Mouse (Mus musculus): Measurements from ENCODE around the gene Gm2042.
"Not testable (repeated sequence)": the region's sequence is repeated elsewhere in the genome, so short reads cannot be mapped to it uniquely, and the experiment has no call there.

Gm2042 gene

DNA sequence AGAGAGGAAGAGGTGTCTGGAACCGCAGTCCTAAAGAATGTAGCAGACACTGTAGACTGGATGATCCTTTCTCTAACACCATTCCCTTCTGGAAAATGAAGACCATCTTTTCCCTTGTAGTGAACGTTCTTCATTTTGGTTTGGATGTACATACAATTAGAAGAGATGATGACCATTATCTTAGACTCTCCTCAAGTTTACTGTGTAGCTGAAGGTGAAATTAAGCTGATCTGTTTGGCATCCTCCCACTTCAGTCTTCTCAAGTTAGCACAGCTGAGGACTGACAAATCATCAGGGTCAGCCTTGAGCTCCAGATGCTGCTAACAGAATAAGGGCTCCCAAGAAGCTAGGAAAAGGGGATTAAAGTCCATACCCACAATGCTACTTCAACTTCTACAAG is at the start of gene Gm2042:
Gene Gm2042, plus strand, starts transcription at position 301 of the 400 bp plus-strand sequence.
- DNase-seq, result not testable (repeated sequence)

- DNase-seq, result not testable (repeated sequence)
Measured at GRCm38 (mm10) chr12:87919721-87920120, 34.2 kb upstream of the Gm2042 start, which contains the start of gene Gm2035. Gene Gm2035, minus strand, starts transcription at chr12:87919857.

DNA sequence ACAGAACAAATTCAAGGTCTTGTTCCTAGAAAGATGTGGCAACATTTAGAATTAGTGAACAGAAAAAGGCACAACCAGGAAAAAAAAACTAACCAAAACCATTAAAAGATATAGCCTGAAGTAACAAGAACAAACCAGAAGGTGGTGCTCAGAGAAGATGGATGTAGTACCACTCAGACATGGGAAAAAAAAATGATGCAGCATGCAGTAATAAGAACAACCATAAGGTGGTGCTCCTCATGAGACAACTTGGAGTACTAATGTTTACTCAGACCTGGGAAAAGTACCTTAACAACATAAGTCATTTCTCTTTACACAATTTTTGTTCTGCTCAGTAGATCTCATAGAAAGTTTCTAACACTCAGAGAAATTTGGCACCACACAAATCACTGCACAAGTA is 30.1 kb downstream of the Gm2042 start:
- not testable (repeated sequence) for DNase-seq

DNA sequence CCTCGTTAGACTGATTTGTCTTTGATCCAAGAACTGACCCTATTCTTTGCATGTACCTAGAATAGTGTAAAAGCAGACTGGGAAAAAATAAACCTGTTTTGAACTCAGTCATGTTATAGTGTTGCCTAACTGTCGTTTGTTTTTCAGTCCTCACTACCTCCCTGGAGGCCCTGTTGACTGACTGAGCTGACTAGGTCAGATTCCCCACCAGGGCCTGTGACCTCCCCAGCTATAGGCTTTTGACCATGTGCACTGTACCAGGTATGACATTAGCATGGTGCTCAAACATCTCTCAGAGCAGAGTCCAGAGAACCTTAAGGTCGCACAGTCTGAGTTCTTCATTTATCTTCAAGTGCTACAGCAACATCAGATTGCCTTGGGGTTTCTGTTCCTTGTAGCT is 50.2 kb downstream of the Gm2042 start:
- DNase-seq, result not testable (repeated sequence)

Data from thymus, postnatal 25 days (tissue).